Mouse (Mus musculus) adrenal gland, postnatal 14 days (tissue): ENCODE data around the gene Xcr1. TPM values are rescaled to one million over a fixed set of nuclear protein-coding genes. Genes with fewer than 3 reads are reported as not detected.

ENCODE experiments used
- DNase-seq: peaks from one replicate; pipeline ENCODE4 v3.0.0; 2021; ENCODE audit warnings: mixed read lengths
- total RNA-seq: library from RNA; stranded (reverse); gene quantifications from 2 replicates; pipeline ENCODE4 v1.2.3, GENCODE M21; 2021

Gene Xcr1
- total RNA-seq, 1 experiment from 2014 or later: 0.11 TPM

GRCm38 (mm10) chr9:123814821-123815220, 47.0 kb downstream of the Xcr1 start:
- no peak for DNase-seq

DNA sequence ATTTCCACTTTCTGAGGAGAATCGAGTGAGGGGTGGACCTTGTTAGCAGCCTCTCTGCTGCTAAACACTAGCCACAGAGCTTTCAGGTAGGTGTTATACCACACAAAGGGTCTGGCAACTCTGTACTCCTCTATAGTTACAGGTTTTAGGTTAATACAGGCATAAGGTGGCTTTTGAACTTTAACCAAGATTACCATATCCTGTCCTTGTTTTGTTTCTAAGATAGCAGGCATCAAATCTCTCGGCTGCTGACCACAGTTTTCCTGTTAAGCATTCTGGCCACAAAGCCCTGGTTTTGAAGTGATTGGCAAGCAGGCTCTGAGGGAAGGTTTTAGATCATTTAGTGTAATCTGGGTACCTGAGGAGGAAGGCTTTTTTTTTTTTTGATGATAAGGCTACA, 47.5 kb downstream of the Xcr1 start:
- DNase-seq: no peak

DNA sequence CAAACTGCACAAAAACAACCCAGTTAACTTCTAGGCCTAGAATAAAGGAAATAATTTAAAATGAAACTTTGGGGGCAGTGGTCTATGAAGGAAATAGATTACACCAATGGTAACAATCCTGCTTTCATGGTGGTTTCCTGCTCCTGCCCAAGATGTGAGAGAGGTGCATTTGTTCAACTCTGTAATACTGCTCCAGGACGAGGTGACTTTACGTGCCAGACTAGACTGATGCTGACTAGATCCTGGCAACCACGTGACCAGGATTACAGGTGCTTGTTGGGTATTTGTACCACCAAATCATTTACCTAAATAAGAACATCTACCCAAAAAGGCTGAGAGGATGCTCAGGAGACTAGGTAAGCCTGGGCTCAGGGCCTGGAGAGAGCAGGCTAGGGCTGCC, 50.0 kb downstream of the Xcr1 start:
- no peak for DNase-seq

- DNase-seq: no peak
Measured at GRCm38 (mm10) chr9:123808583-123808982, 53.2 kb downstream of the Xcr1 start.

- DNase-seq: no peak
Measured at GRCm38 (mm10) chr9:123806267-123806666, 55.6 kb downstream of the Xcr1 start, which contains the start of gene Cxcr6. Gene Cxcr6 (plus strand): TSS chr9:123806475.

- no peak for DNase-seq
Measured at GRCm38 (mm10) chr9:123805241-123805640, 56.6 kb downstream of the Xcr1 start.

GRCm38 (mm10) chr9:123802896-123803295, 58.9 kb downstream of the Xcr1 start:
- DNase-seq: no peak

DNA sequence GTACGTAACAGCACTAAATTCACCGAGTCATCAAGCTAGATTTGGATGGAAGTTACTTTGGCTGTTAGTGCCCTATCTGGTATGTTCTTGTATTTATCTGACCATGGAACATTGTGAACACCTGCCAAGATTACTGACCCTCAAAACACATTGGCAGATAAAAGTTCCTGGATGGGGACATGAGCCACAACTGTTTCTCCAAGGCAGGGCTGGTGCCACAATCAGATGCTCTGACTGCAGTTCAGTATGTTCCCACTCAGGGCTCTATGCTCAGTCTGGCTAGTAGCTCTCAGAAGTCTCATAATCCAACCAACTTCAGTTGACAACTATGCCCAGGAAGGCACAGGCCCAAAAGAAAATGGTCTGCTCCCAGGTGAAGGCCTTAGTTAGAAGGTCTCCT, 59.4 kb downstream of the Xcr1 start:
- no peak for DNase-seq

Other genes starting within 250 kb of the Xcr1 start
- not detected in 2 replicates for gene Slc6a20b, start 229.5 kb downstream of the Xcr1 start, total RNA-seq
- 0.85 and 1.1 TPM in 2 replicates for gene Ccr9, start 183.6 kb downstream of the Xcr1 start, total RNA-seq
- gene Slc6a20a, start 183.1 kb downstream of the Xcr1 start, total RNA-seq: 0.15 and 0.41 TPM in 2 replicates
- gene Lztfl1, start 144.3 kb downstream of the Xcr1 start, total RNA-seq: 43.7 and 46.3 TPM in 2 replicates
- 0.83 TPM in 1 of 2 replicates, not detected in the other for gene Cxcr6, start 55.6 kb downstream of the Xcr1 start, total RNA-seq
- 41.8 and 42.8 TPM in 2 replicates for gene Fyco1, start 10.1 kb downstream of the Xcr1 start, total RNA-seq
- 0.86 and 0.89 TPM in 2 replicates for gene Ccr1, start 106.7 kb upstream of the Xcr1 start, total RNA-seq
- not detected in 2 replicates for gene Ccr1l1, start 116.4 kb upstream of the Xcr1 start, total RNA-seq
- 0.33 TPM in 1 of 2 replicates, not detected in the other for gene Ccr3, start 159.9 kb upstream of the Xcr1 start, total RNA-seq
- gene Ccr2, start 239.9 kb upstream of the Xcr1 start, total RNA-seq: 1.9 and 3.3 TPM in 2 replicates